Mouse (Mus musculus) liver, embryonic 16.5 days (tissue): ENCODE results near the gene Slc39a11. TPM values are rescaled to one million over a fixed set of nuclear protein-coding genes. Genes with fewer than 3 reads are reported as not detected.

ENCODE experiments used
- ATAC-seq: fragments of 200-750 bp; cut with Nextera tagmentation; 2 replicates; pipeline ENCODE4 v1.8.0; 2017; ENCODE audit warnings: low read depth, mild to moderate bottlenecking, moderate number of reproducible peaks, moderate library complexity
- H3K27ac ChIP-seq: fragments of 300-500 bp; sonication (generic); 2 replicates; pipeline ENCODE4 v1.5.1; 2014; ENCODE audit warnings: mild to moderate bottlenecking, low read length
- H3K27me3 ChIP-seq: fragments of 300-500 bp; sonication (generic); 2 replicates; pipeline ENCODE4 v1.6.1; 2014; ENCODE audit warnings: low read depth, low read length, mixed read lengths; ENCODE audit not compliant: control insufficient read depth, insufficient read depth
- H3K36me3 ChIP-seq: fragments of 300-500 bp; sonication (generic); 2 replicates; pipeline ENCODE4 v1.6.1; 2014; ENCODE audit warnings: mild to moderate bottlenecking; ENCODE audit not compliant: control insufficient read depth, insufficient read depth
- H3K4me1 ChIP-seq: fragments of 300-500 bp; sonication (generic); 2 replicates; pipeline ENCODE4 v1.6.1; 2014; ENCODE audit warnings: low read depth, low read length, mixed read lengths; ENCODE audit not compliant: control insufficient read depth
- H3K4me2 ChIP-seq: fragments of 300-500 bp; sonication (generic); 2 replicates; pipeline ENCODE4 v1.6.1; 2014; ENCODE audit warnings: low read depth, low read length, mixed read lengths
- H3K4me3 ChIP-seq: fragments of 300-500 bp; sonication (generic); 2 replicates; pipeline ENCODE4 v1.5.1; 2014; ENCODE audit warnings: low read depth, mild to moderate bottlenecking, low read length
- H3K9ac ChIP-seq: fragments of 300-500 bp; sonication (generic); 2 replicates; pipeline ENCODE4 v1.6.1; 2014; ENCODE audit warnings: low read depth, low read length
- H3K9me3 ChIP-seq: fragments of 300-500 bp; sonication (generic); replicated peaks from 2 replicates; pipeline ENCODE4 v1.6.1; 2016; ENCODE audit warnings: low read length; ENCODE audit not compliant: control insufficient read depth
- WGBS: fragments of 180-500 bp; shearing (Covaris S2); extraction: QIAGEN DNeasy Blood & Tissue Kit; methylation state at CpG from one replicate; pipeline ENCODE4 v1.1.7; 2014; ENCODE audit not compliant: insufficient replicate concordance; 5-methylcytosine and 5-hydroxymethylcytosine counted together
- polyA plus RNA-seq: library from polyadenylated mRNA; unstranded; fragments of >200 nt; fragmentation: Nextera tagmentation; extraction: Ambion mirVana; gene quantifications from 2 replicates; pipeline ENCODE4 v1.2.1, GENCODE M21; 2015

The Slc39a11 gene
- polyA plus RNA-seq, 1 experiment from 2014 or later, result 14.1 TPM

DNA sequence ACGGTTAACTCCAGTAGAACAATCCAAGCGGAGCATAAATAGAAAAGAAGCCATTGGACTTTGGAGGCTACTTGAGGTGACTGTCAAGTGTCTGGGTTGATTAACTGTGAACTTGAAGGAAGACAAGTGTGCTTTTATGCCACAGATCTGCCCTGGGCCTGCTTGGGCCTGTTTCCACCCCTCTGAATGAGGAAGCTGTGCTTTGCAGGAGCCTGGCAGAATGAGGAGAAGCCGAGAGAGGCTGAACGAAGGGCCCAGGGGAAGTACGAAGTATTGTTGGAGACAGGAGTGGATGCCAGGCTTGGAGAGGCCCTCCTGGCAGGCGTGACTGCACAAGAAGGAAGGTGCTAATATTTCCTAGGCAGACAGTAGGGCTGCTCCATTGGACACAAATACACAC is 378.0 kb downstream of the Slc39a11 start:
- H3K4me1 ChIP-seq, result no peaks in the 10 kb centered on the region
- H3K36me3 ChIP-seq, result no peaks in the 10 kb centered on the region
- H3K4me3 ChIP-seq, result no peak overlapping the region
- H3K27ac ChIP-seq, result no peak overlapping the region
- WGBS, result 66% methylated on average over 6 of the region's 6 CpGs
- H3K9ac ChIP-seq, result no peak overlapping the region
- no peaks in the 10 kb centered on the region for H3K27me3 ChIP-seq
- H3K4me2 ChIP-seq, result no peak overlapping the region
- H3K9me3 ChIP-seq, result no peaks in the 10 kb centered on the region
- no peak for ATAC-seq

DNA sequence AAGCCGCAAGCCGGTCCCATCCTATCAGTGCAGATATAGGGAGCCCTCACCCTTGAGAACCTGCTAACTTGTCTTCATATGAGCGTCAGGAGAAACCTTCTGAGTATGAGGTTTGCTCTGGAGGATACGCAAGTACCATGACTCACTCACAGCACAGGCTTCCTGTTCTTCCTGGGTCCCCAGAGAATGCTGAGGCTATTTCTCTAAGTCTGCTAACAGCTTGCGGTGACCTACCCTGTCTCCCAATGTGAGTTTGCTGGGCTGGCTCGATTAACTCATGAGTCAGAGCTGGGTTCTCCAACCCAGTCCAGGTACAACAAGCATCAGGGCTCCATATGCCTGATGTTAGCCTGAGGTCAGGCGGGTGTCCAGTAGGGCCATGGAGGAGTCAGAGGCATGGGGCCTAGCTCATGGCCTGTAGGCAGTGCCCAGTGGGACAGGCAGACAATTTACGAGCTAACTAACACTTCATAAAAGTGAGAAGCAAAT is 381.0 kb downstream of the Slc39a11 start:
- Histone ChIP-seq H3K4me1 (no peaks in the 10 kb centered on the region), H3K27me3 (no peaks in the 10 kb centered on the region), H3K4me2 (no peak overlapping the region), H3K4me3 (no peak overlapping the region), H3K9me3 (no peaks in the 10 kb centered on the region), H3K9ac (no peak overlapping the region), H3K27ac (no peak overlapping the region), H3K36me3 (no peaks in the 10 kb centered on the region)
- ATAC-seq, result no peak
- WGBS, result 74% methylated on average over 8 of the region's 8 CpGs

DNA sequence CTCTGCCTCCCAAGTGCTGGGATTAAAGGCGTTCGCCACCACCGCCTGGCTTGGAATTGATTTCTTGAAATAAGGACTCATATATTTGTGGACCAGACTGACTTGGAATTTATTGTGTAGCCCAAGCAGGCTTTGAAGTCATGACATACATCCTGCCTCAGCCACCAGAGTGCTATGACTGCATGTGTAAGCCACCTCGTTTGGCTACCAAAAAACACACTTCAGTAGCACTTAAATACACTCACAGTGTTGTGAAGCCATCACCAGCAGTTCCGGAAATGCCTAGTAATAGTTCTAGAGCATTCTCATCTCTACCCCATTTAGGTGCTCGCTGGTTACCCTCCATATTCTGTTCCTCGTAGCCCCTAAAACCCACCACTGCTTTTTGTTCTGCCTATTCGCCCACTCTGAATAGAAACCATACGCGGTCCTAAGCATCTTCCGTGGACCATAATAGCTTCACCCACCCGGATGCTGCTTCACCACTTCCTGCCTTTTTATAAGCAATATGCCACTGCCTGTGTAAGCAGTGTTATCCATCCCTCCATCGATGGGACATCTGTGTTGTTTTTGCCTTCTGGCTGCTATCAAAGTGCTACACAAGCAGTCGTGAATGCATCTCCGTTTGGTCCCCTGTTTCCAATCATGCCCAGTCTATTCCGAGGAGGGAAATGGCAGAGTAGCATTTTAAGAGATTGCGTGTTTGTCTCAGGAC is 382.2 kb downstream of the Slc39a11 start:
- Histone ChIP-seq H3K27me3 (no peaks in the 10 kb centered on the region), H3K4me2 (no peak overlapping the region), H3K9ac (no peak overlapping the region), H3K36me3 (no peaks in the 10 kb centered on the region), H3K4me3 (no peak overlapping the region), H3K27ac (no peak overlapping the region), H3K9me3 (no peaks in the 10 kb centered on the region), H3K4me1 (no peaks in the 10 kb centered on the region)
- 66% methylated on average over 17 of the region's 17 CpGs for WGBS
- no peak for ATAC-seq

DNA sequence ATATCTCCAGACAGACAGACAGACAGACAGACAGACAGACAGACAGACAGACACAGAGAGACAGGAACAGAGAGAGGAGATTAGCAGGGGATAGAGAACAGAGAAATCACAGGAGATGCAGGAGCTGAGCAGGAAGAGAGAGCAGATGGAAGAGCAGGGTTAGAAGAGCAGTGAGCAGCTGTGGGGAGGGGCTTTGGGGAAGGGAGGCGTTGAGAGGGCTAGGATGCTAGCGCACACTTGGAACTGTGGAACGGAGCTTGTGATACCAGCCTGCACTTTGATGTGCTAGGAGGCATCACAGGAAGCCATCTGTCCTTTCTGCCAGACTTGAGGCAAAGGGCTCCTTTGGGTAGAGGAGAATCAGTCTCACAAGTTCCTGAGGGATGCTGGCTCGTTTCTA is 383.2 kb downstream of the Slc39a11 start:
- Histone ChIP-seq H3K27ac (no peak overlapping the region), H3K9ac (no peak overlapping the region), H3K4me2 (no peak overlapping the region), H3K27me3 (no peaks in the 10 kb centered on the region), H3K36me3 (no peaks in the 10 kb centered on the region), H3K4me1 (no peaks in the 10 kb centered on the region), H3K4me3 (no peak overlapping the region), H3K9me3 (no peaks in the 10 kb centered on the region)
- 42% methylated on average over 4 of the region's 4 CpGs for WGBS
- no peak for ATAC-seq

DNA sequence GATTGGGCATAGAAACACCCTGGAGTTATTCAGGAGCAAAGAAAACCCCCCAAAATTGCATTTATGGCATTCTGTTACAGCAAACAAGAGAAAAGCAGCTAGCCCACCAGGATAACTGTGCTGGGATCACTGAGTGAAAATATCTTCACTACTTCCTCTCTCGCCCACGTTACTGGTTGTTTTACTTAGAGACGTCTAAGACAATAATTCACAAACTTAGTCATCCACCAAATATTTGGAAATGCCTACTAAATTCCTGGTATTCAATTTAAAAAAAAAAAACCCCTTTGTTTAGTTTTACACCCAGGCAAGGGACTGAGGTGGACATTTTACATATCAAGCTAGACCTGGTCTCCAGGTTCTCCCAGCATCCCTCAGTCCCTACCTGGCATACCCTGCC is 384.3 kb downstream of the Slc39a11 start:
- no peaks in the 10 kb centered on the region for H3K36me3 ChIP-seq
- H3K9ac ChIP-seq, result no peak overlapping the region
- ATAC-seq, result no peak
- no peaks in the 10 kb centered on the region for H3K4me1 ChIP-seq
- H3K4me3 ChIP-seq, result no peak overlapping the region
- no peaks in the 10 kb centered on the region for H3K27me3 ChIP-seq
- no peak overlapping the region for H3K27ac ChIP-seq
- H3K4me2 ChIP-seq, result no peak overlapping the region
- 54% methylated on average over 3 of the region's 3 CpGs for WGBS
- no peaks in the 10 kb centered on the region for H3K9me3 ChIP-seq

DNA sequence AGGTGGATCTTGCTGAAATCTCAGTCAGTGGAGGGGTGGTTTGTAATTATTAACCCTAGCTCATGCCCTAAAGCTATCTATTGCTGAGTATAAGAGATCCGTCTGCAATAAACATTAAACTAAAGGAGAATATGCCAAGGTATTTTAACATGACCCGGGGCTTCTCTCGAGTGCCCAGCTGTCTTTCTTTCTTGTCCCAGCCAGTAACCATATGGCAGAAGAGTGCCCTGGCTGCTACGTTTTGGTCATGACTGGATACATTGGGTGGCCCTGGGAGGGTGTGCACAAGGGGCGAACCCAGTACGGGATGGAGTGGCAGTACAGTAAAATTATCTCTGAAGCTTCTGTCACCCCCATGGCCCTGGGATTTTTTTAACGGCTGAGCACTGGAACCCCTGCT is 385.9 kb downstream of the Slc39a11 start:
- 62% methylated on average over 7 of the region's 7 CpGs for WGBS
- ATAC-seq, result no peak

DNA sequence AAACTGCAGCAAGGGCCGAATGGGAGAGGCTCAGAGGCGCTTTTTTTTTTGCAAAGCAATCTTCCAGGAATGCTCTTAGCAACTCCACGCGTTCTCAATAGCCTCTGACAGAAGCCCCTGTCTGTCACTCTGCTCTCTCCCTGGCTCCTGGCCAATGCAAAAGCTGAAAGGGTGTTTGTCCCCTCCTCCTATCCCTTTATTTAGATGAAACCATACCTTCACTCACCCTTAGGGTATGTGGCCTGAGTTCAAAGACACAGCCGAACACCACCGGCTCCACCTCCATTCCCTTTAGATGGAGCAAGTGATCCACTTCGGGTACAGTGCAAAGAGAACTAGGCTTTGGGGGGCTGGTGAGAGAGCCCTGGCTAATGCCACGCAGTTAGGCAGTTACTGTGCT is 387.8 kb downstream of the Slc39a11 start:
- Histone ChIP-seq H3K4me1 (no peaks in the 10 kb centered on the region), H3K27me3 (no peaks in the 10 kb centered on the region), H3K9me3 (no peaks in the 10 kb centered on the region), H3K27ac (no peak overlapping the region), H3K36me3 (no peaks in the 10 kb centered on the region), H3K4me2 (no peak overlapping the region), H3K9ac (no peak overlapping the region), H3K4me3 (no peak overlapping the region)
- ATAC-seq, result no peak
- WGBS, result 65% methylated on average over 8 of the region's 8 CpGs

More for the DNA sequence above, 385.9 kb downstream of the Slc39a11 start:
- Histone ChIP-seq H3K9ac (no peak overlapping the region), H3K27me3 (no peaks in the 10 kb centered on the region), H3K36me3 (no peaks in the 10 kb centered on the region), H3K27ac (no peak overlapping the region), H3K4me1 (no peaks in the 10 kb centered on the region), H3K9me3 (no peaks in the 10 kb centered on the region), H3K4me2 (no peak overlapping the region), H3K4me3 (no peak overlapping the region)

DNA sequence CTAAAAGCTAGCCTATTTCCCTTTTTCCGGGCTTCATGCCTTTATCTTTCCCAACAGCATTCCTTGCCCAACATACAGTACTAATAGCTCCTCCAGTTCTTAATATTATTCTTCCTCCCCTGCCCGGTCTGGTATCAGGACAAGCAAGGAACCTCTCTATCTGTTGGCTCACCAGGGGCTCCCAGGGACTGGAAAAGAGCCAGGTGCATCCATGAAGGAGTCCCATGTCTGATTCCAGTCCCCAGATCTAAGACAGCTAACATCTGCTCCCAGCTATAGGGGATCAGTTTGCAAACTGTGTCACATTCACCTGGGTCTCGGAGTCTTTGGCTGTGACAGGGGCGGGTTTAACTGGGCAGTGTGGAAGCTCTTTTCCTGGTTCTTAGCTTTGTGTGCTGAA is 388.5 kb downstream of the Slc39a11 start:
- 58% methylated on average over 4 of the region's 4 CpGs for WGBS
- Histone ChIP-seq H3K9ac (no peak overlapping the region), H3K27ac (no peak overlapping the region), H3K36me3 (no peaks in the 10 kb centered on the region), H3K27me3 (no peaks in the 10 kb centered on the region), H3K4me1 (no peaks in the 10 kb centered on the region), H3K9me3 (no peaks in the 10 kb centered on the region), H3K4me3 (no peak overlapping the region), H3K4me2 (no peak overlapping the region)
- no peak for ATAC-seq

DNA sequence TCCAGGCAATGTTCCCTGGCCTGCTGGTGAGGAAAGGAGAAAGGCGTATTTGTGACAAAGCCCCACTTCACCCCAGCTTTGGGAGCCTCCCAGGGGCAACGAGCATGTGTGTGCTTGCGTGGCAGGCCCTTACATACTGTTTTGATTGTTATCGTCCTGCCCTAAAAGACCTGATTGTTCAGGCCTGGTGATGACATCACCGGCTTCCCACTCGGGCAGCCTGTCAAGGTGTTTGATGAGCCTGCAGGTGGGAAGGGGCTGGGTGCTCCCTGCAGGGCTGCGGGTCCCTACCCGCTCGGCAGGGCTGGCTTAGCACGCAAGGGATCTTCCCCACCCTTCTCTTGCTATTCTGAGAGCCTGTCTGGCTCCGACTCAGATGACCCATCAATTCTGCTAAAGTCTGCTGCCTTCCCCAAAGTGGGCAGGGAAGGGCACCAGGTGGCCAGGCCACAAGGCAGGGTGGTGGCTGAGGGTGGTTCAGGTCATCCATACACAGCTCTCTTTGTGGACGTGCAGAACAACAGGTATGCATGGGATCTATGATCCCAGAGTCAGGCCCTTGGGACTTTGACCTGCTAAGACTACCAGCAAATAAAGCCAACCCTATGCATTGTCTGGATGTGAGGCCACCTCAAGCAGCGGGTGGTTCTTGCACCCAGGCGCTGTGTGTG is 390.0 kb downstream of the Slc39a11 start:
- peak; percentile 78 for ATAC-seq

More for the DNA sequence above, 390.0 kb downstream of the Slc39a11 start:
- no peak overlapping the region for H3K9ac ChIP-seq
- H3K4me2 ChIP-seq, result no peak overlapping the region
- no peaks in the 10 kb centered on the region for H3K27me3 ChIP-seq
- no peak overlapping the region for H3K4me3 ChIP-seq
- no peak overlapping the region for H3K27ac ChIP-seq
- H3K36me3 ChIP-seq, result no peaks in the 10 kb centered on the region
- WGBS, result 69% methylated on average over 14 of the region's 14 CpGs
- no peaks in the 10 kb centered on the region for H3K4me1 ChIP-seq
- H3K9me3 ChIP-seq, result no peaks in the 10 kb centered on the region
